Mouse (Mus musculus): Measurements from ENCODE around the gene Kdm2b.

GRCm38 (mm10) chr5:122935810-122936209 lies 53.8 kb downstream of the Kdm2b start:
- TF ChIP-seq CTCF (IDR thresholded peaks at IDR 0.05; ENCODE audit: borderline replicate concordance, insufficient read depth, low read depth, low read length): peak; percentile 27; the same call in 1 of the 2 replicates
- TF ChIP-seq POLR2A (IDR thresholded peaks at IDR 0.05; ENCODE audit: borderline replicate concordance, insufficient read depth, low read length): no peak
